Mouse (Mus musculus) hindlimb bud, embryonic 11.5 days (tissue): ENCODE data around the gene Erich6b.
A peak's percentile ranks its signal among the peaks of the same experiment; 100 is the strongest.

ENCODE experiments used
- DNase-seq: peaks from one replicate; pipeline ENCODE4 v3.0.0-alpha.2; 2012; ENCODE audit warnings: low read depth, low spot score; ENCODE audit errors: extremely low spot score

Gene Erich6b

DNA sequence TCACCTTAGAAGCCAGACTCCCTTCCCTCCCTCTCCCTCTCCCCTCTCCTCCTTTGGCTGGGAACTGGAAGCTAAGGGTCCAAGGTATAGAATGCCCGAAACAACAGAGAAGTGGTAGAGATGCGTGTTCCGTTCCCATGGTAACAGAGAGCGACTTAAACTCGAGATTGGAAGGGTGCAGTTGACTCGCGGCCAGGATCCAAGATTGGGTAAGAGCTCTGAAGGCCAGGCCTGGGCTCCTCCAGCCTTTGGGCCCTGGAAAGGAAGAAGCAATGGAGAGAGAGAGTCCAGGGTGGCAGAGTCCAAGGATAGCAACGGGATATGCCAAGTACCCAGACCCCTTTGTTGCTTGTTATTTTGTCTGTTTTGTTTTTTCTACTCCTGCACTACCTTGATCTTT is at the start of gene Erich6b:
TSS of gene Erich6b (plus strand) at position 180 of the 400 bp plus-strand sequence.
- DNase-seq, result no peak

DNA sequence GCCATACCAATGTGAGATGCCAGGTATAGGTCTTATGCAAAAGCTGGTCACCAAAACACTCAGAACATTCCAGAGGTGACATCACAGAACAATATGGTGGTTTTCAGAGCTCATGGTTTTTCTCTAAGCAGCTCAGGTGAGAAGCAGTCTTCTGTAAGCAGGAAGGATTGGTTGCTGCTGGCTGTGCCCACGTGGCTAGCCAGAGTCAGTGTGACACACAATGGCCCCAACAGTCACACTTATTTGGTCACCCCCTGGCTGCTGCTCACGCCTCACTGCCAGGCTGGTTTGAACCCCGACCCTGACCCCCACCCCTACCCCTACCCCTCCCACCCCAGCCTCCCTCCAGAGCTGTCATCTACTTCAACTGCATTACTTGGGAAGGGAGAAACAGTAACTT is 49.1 kb upstream of the Erich6b start, which contains the start of gene Spert:
TSS of gene Spert (minus strand) at position 139 of the 400 bp plus-strand sequence.
- no peak for DNase-seq

DNA sequence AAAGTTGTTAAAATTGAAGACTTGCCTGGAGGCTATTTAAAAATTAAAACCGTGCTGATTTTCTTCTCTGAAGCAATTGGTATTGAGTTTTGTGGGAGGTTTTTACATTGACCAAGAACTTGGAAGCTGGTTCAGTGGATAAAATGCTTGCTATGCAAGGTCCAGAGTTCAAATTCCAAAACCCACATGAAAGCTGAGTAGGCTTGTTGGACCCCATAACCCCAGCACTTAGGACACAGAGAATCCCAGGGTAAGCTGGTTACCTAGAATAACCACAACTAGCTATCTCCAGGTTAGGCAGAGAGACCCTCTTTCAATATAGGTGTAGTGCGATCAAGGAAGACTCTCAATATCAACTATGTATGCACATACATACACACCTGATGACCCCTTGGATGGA is 32.9 kb upstream of the Erich6b start:
- DNase-seq, result no peak

DNA sequence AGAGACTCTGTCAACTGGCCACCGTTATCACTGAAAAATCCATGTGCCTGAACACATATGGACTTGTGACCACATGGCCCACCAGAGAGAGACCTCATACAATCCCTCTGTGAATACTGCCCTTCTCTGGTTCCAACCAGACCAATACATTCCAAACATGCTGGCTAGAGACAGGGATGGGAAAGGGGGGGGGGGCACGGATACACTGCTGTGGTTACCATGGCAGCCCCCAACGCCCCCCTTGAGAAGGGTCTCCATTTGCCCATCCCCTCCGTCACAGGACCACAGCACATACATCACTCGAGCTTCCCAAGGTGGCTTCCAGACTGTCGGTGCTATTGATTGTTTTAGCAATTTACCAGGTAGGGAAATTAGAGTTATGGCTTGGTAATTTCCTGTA is 25.7 kb upstream of the Erich6b start:
- no peak for DNase-seq

- DNase-seq, result no peak
These were observed 19.1 kb upstream of the Erich6b start for GRCm38 (mm10) chr14:75622984-75623383.

DNA sequence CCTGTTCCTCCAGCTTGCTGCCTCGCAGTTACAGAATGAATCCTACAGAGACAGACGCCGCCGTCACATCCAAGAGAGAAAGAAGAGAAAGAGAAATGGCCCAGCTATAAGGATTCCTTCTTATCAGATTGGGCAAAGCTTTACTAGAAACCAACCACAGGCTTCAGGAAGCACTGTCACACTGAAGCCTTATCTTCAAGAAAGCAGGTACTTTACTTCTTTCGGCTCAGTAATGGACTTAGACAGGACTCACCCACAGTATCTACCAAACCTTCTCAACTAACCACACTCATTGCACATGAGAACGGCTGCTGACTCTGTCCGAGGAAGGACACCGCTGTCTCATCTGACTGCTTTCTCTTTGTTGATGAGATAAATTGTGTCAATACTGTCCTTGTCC is 13.2 kb upstream of the Erich6b start:
- DNase-seq, result no peak

DNA sequence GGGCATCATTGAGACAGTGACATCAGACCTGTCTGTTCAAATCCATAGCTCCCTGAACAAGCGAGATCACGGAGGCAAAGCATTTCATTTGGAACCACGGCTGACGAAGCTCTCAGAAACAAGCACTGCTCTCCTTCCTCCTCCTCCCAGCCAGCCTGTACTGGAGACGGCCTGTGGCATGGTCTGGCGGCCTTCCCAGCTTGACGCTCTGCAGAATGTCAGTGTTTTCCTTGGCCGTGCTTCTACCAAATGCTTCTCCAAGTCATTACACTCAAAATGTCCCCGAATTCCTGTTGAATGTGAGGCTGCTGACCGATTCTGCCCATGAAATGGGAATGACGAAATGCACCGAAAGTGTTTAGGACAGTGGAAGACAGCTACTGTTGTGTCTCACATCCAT is 6.7 kb upstream of the Erich6b start:
- DNase-seq, result no peak

DNA sequence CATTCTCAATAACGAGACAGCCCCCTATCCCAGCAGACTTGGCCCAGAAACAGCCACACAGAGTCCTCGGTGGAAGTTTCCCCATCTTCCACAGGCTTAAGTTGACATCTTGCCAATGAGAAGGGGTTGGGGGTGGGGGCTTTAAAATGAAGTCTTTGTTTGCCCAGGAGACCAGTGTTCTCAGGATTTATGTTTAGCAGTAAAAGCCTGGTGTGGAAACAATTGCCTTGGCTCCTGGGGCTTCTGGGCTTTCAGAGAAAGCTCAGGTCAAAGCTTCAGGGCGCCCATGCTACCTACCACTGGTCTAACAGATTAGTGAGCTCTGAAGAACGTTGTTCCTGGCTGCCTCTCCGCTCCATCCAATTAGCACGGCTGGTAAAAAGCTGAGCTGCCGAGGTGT is 6.0 kb upstream of the Erich6b start:
- peak; percentile 14 for DNase-seq

DNA sequence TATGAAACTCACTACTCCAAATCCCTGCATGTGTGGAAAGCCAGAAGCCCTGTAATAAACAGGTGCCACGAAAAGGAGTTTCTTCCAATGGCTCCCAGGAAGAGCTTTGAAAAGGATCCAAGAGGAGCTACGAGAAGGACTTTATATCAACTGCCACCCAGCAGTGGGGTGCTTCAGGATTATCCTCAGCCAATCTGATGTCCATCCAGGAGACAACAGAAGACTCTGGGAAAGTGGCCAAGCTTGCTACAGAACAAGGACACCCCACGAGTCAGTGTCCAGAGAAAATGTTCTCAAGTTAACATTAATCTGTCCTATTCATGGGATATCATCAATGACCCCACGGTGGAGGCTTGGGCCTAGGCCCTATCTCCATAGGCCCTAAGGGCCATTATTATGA is 4.4 kb upstream of the Erich6b start:
- no peak for DNase-seq

DNA sequence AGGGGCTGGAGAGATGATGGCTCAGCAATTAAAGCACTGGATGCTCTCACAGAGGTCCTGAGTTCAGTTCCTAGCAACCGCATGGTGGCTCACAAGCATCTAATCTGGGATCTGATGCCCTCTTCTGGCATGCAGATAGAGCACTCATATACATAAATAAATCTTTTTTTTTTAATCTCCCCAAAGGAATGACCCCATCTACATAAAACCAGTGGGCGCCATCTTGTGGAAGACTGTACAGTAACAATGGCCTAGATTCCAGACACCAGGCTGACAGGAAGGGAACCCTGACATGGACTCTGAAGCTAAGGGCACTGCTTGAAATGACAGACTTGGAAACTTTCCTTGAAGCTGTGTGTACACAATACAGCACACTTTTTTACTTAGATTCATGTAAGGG is 1.2 kb upstream of the Erich6b start:
- no peak for DNase-seq

GRCm38 (mm10) chr14:75641369-75641768 is 690 bp upstream of the Erich6b start:
- DNase-seq, result no peak

- no peak for DNase-seq
These were observed 3.4 kb downstream of the Erich6b start for GRCm38 (mm10) chr14:75645461-75645860.

DNA sequence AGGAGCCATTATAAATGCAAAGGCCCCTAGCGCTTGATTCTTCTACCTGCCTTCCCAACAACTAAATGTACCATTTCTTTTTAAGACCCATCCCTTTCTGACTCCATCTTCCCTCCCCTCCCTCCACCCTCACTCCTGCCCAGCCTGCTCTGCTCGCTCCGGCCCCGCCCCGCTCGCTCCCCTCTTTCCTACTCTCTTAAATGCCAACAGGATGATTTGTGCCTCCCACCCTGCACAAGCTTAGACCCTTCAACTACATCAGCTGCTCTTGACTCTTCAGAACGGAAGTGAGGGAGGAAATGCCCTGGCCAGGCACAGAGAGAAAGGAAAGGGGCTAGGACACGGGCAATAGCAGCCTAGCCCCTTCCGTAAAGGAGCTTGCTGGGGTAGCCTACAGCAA is 4.0 kb downstream of the Erich6b start:
- DNase-seq, result no peak

DNA sequence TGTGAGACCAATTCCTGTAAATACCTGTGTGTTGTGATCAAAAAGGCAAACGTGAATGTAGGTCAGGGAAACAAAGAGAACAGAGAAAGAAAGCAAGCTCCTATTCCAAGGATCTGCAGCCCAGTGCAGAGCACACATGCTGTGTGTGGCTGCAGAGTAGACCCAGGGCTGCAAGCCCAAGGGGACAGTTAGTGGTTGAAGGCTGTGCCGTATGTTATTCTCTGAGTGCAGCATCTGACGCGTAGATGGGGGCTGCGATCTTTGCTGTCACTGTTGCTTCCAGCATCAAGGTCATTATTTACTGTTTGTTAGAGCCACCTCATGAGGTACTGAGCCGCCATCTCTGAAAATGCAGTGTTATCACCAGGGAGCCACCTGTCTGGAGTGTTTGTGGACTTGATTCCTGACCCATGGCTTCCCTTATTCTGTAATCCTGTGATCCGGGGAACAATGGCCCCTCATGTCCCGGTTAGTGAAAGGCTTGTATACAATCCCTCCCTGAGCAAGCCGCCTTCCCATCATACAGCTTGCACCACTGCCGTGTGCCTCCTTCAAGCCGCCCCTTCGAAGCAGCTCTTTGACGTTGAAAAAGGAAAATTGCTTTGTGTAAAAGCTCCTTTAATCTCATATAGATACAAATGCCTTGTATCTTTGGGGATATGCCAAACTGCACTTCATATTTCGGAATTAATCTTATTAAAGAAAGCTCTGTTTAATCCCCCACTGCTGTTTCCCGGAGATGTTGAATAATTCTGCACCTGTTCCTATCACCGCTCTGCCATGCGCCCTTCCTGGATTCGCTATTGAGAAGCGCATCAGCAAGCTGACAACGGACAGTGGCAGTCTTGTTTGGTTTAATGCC is 5.1 kb downstream of the Erich6b start:
- DNase-seq, result no peak

GRCm38 (mm10) chr14:75660936-75661335 is 18.9 kb downstream of the Erich6b start:
- DNase-seq, result no peak

DNA sequence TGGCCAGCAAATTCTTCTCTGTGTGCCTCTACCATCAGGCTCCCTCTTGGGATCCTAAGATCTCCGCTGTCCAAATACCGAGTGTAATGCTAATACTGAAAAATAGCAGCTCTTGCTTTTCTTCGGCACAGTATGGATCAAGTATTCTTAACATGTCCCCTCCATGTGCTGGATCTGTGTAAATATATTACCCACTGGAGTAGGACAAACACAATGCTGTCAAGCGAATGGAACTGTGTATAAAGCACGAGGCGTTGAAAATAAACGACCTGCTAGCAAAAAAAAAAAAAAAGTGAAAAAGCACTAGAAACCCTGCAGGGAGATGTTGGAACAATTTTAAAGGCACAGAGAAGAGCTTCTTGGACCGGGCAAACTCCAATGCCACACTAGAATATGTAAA is 19.5 kb downstream of the Erich6b start:
- DNase-seq, result no peak

DNA sequence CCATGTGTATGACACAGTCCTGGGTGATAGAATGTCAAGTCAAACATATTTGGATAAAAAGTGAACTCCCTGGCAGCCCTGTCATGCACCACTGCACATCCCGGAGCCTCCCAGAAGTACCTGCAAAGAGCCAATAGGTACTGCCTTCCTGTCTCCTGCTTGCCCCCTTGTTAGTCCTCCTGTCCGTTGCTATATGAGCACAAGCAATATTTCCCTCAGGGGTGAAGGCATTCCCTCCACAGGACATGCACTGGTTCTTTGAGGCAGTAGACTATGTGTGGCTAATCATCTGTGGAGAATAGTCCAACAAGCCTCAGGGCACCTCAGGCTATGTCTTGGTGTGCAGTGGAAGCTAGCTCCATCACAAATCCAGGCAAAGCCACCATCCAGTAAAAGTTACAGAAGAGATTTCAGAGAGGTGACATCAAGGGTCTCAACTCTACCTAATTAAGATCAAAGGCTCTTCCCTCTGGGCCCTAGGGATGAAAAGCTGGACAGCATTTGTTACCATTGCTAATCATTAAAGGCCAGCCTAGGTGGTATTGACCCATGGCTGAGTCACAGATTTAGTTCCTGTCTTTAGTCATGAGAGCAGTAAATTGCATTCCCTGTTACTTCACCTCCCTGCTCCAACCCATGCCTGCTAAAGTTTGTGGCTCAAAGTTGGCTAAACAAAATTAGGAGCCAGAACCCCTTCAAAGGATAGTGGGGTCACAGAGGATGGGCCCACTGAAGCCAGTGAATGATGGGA is 23.5 kb downstream of the Erich6b start:
- no peak for DNase-seq

- DNase-seq, result no peak
These were observed 27.1 kb downstream of the Erich6b start for GRCm38 (mm10) chr14:75669085-75669645.

GRCm38 (mm10) chr14:75676316-75676715 is 34.3 kb downstream of the Erich6b start:
- DNase-seq, result no peak

- no peak for DNase-seq
These were observed 48.4 kb downstream of the Erich6b start for GRCm38 (mm10) chr14:75690428-75690827.

DNA sequence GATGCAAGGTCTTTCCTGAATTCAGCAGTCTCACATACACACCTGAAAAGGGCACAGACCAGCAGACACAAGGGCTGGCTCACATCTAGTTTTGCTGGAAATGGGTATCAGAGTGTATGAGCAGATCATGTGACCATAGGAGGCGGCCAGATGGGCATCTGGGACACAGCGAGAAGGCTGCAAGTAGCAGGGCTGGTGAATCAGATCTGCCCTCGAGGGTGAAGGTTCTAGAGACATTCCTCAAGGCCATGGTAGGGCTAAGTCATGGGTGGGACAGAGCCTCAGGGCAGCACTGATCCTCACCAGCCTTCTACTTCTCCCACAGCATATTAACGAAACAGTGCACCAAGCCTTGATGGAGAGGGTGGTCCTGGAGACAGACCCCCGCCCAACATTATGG is 54.0 kb downstream of the Erich6b start:
- no peak for DNase-seq

DNA sequence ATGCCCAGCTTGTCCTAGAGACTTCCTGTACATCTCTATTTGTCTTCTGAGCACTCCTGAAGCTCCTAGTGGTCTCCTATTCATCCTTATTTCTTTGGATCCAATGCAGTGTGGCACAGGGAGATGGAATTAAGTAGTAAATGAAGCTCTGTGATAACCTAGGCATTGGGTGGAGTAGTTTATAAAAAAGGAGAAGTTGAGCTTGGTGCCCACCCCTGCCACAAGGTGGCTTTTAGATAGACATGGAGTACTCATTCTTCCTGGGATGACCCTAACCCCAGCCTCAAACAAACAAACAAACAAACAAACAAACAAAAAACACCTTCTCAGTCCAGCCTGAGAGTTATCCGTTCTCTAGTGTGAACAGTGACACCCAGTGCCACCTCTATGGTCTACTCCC is 55.9 kb downstream of the Erich6b start:
- no peak for DNase-seq
